Mouse (Mus musculus) erythroid progenitor cell, adult 5-6 weeks (primary cell): ENCODE measurements around the gene Dcaf8. TPM values are rescaled to one million over a fixed set of nuclear protein-coding genes. Genes with fewer than 3 reads are reported as not detected.
"Not testable (repeated sequence)": the region's sequence is repeated elsewhere in the genome, so short reads cannot be mapped to it uniquely, and the experiment has no call there.

ENCODE experiments used
- ATAC-seq: replicated peaks from 2 replicates; pipeline ENCODE4 v1.8.0; 2016; ENCODE audit warnings: moderate number of reproducible peaks, mild to moderate bottlenecking, moderate TSS enrichment, inconsistent platforms; ENCODE audit not compliant: poor library complexity, low FRiP score, severe bottlenecking
- total RNA-seq, 2 experiments: library from RNA; stranded (forward) in 1 of 2; stranded (reverse) in 1 of 2; fragments of 150-400 nt in 1 of 2; fragments of 186-747, 209-891 nt in 1 of 2; gene quantifications; 2 replicates each; pipeline versions ENCODE4 v1.2.3 to v1.2.4; 2015 to 2017; ENCODE audit warnings: low replicate concordance in 2 of 2

The Dcaf8 gene
- total RNA-seq, 2 experiments from 2014 or later: 77.5 to 141 TPM

GRCm38 (mm10) chr1:172206141-172206917 is 58.4 kb downstream of the Dcaf8 start, which contains the start of gene Pea15a:
Gene Pea15a, minus strand, starts transcription at chr1:172206804.
- no peak for ATAC-seq

- no peak for ATAC-seq
Observed at GRCm38 (mm10) chr1:172207111-172207584, 59.3 kb downstream of the Dcaf8 start.

DNA sequence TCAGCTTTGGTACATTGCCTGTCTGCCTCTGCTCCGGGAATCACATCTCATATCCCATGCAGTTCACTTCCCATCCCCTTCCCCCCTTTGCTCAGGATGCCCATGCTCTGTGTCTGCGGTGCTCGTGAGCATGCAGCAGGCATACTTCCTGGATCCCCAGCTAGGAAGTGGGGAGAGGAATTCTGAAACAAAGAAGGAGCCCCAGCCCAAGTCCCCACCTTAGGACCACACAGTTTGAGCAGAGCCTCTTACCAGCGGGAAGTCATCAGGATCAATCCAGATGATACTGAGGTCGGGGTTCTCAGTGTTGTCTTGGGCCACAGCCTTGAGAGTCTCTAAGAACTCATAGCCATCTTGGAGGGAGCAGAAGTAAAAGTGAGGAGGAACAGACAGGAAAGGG is 64.9 kb downstream of the Dcaf8 start:
- ATAC-seq: no peak

- no peak for ATAC-seq
Observed at GRCm38 (mm10) chr1:172213771-172214170, 65.9 kb downstream of the Dcaf8 start.

DNA sequence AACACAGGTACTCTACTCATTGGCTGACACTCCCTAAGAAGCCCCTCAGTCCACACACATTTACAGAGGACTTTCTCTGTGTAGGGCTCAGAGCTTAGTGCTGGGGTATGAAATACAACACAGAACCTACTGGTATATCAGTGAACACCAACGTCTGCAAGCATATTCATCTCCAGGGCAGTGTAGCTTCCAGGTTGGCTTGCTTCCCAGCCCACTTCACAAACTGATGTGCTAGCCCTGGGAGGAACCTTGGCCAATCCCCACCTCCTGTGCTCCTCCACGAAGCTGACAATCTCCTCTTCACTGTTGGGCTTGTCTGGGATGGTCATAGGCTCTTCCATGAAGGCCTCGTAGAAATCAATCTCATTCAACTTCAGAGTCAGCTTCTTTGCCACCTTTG is 66.9 kb downstream of the Dcaf8 start:
- ATAC-seq: no peak

- peak; percentile 73 for ATAC-seq
Observed at GRCm38 (mm10) chr1:172217148-172217547, 69.3 kb downstream of the Dcaf8 start.

GRCm38 (mm10) chr1:172218164-172218910 is 70.5 kb downstream of the Dcaf8 start:
- no peak for ATAC-seq

DNA sequence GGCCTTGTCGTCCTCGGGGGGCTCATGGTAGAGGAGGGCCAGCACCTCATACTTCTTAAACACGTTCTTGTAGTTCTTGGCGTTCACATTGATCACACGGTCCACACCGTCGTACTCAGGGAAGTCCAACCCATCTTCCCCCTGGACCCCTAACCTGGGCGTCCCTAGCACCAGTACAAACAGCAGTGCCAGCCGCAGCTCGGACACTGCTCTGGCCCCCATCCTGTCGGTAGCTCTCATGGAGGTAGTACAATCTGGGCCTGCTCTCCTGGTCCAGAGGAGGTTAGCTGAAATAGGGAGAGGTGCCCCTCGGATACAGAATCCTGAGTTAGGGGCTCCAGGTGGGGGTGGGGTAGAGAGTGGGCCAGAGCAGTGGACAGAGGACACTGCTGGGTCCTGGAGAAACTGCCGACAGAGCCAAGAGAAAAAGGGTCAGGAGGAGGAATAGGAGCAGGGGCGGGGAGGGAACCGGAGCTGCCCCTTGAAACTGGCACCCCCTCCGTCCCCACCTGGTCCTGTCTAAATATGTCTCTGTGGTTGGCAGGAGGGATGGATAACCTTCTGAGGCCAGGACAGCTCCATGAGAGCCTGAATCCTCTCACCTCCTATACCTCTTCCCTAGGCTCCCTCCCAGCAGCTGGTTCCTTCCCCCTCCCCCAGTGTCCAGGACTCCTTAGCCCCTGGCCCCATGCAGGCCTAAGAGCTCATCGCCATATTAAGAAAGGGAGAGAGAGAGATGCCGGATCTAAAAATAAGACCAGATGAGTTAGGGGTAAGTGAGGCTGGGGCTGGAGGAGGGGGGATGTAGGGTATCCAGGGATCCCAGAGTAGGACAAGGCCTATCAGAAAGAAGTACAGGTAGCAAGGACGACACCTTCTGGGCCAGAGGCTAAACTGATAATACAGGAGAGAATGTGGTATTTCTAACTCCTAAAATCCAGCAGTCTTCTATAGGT is 71.8 kb downstream of the Dcaf8 start, which contains the start of gene Casq1:
TSS of gene Casq1 (minus strand) at position 418 of the 956 bp plus-strand sequence.
- no peak for ATAC-seq

DNA sequence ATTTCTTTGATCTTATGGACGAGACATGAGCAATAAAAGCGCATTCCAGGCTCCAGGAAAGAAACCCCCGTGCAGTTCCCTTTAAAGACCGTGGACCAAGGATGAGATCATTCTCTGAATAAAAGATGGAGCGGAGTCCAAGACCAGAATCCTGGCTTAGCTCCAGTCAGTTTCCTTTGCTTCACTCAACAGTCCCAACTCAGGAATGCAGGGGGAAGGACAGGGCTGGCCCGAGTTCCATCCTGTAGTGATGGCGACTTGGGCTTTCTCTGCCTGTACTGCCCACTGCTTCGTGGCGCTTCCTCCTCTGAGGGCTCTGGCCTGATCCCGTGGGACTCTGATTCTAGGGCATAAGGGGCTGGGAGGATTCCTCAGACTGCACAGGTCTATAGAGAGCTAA is 72.5 kb downstream of the Dcaf8 start:
- no peak for ATAC-seq

DNA sequence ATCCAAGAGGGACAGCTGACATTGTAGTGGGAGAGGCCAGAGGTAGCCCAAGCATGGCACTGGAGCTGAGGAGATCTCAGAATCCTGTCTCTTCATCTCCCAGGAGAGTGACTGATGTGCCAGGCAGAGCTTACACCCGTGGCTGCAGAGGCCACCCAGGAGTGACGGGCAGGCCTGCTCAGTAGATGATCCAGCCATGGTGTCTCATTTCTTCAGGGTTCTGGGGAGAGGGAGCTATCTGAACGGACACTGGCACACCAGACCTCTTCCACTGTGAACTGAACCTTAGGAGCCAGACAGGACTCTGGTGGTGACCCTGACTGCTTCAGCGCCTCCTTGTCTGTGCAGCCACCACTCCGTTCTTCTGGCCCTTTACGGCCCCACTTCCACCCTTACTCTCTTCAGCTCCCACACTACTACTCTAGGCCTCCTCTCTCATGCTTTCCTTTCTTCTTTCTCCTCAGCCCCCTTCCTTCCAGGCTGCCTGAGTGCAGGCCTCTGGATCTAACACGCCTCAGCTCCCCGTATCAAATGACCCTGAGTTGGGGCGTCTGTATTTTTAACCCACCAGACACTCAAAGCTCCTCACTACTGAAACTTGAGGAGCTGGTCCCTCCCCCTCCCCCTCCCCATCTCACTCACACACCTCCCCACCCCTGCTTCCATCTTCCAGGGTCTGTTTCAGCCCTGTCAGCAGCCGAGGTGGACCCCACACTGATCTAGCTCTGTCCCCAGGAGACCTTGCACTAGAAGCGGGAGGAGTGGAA is 73.6 kb downstream of the Dcaf8 start:
- no peak for ATAC-seq

DNA sequence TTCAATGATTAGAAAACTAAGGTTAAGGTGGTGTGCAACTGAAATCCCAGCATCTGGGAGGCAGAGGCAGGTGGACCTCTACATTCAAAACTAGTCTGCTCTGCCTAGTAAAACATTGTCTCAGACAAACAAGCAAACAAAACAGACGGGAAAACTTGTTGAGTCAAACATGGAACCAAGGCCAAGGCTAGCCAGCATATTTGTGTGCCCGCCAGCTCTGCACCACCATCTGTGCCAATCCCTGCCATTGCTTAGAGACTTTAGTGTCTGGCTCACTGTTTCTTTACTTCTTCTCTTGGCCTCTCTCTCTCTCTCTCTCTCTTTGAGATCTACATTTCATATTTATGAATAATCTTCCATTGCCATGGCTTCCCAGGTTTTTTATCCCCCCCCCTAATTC is 80.3 kb downstream of the Dcaf8 start:
- no peak for ATAC-seq

DNA sequence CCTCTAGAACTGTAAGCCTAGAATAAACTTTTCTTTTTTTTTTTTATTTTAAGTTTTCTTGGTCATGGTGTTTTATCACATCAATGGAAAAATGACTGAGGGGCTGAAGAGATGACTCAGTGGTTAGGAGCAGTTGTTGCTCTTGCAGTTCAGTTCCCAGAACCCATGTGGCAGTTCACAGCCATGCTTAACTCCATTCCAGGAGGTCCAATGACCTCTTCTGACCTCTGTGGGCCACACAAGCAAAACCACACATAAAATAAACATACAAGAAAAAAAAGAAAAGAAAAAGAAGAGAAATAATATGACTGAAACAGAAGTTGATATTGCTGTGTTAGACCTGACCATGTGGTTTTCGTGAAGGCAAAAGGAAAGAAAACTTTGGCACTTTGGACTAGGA is 81.3 kb downstream of the Dcaf8 start:
- ATAC-seq: no peak

- ATAC-seq: no peak
Observed at GRCm38 (mm10) chr1:172240945-172241708, 93.2 kb downstream of the Dcaf8 start.

DNA sequence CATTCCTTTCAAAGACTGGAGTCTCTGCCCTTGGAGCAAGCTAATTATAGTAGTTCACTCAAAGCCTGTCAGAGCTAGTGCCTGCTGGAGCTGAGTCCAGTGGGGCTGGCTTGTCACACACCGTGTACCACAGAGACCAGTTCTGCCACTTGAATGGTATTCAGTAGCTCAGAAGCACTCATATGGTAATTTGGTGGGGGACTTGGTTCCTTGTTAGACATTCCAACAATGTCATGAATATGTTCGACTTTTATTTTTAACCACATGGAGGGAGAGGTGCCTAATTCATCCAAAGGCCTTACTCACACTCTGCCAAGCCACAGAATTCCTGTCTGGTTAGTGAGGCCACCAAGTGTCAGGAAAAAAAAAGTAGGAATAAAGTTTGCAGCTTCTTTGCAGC is 94.5 kb downstream of the Dcaf8 start:
- no peak for ATAC-seq

DNA sequence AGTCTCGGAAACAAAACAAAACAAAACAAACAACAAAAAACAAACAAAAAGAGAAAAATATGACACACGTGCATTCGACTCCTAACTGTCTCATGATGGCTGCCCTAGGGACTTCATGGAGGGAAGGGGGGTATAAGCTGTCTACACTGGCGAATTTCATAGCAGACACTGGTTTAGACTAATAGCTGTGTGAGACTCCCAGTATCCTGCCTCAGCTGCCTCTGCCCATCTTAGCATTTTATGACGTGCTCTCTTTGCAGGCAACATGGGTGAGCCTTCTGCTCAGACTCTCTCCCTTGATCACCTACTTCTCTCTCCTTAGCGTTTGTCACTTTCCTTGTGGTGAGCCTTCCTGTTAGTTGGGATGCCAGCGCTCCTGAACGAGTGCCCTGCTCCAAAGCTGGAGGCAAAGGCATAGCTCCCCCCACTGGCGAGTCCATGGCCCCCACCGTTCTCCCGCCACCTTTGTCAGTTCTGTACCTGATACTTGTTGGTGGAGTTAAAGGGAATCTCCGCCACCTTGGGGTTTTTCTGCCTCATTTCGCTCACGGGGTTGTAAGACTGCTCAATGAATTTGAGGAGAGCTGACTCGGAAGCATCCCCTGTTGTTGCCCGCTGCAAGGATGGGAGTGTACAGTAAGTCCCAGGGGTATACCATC is 95.8 kb downstream of the Dcaf8 start:
- ATAC-seq: no peak

DNA sequence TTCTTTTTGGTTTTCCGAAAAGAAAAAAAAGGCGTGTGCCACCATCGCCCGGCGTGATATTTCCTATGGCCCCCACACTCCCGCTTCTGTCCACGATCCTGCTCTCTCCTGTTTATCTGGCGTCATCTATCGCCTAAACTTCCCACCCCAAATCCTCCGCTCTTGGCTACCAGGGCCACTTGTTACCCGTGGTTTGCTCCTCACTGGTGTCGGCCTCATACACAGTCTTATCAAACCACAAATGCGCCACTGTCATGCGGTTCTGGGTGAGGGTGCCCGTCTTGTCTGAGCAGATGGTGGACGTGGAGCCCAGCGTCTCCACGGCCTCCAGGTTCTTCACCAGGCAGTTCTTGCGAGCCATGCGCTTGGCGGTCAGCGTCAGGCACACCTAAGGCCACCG is 96.8 kb downstream of the Dcaf8 start:
- ATAC-seq: not testable (repeated sequence)
